ENCODE assay signal across 11 mouse cellular contexts in genomic region chr13:71960277-71960672, GRCm38 (mm10). TPM values are rescaled to one million over a fixed set of nuclear protein-coding genes. Genes with fewer than 3 reads are reported as not detected.
DNase-seq lines count a peak whose midpoint lies in the region; ATAC-seq and TF ChIP-seq lines count a peak whose summit lies in the region.
"Had no signal": no experiment of that assay in that cellular context is flagged by ENCODE, and none has a peak within 500 bp of the region (broad histone marks: within the 10 kb centered on the region; RNA-seq: fewer than 3 reads in every experiment).

No protein-coding gene starts in this region.

- TF ChIP-seq POLR2A in brain, embryonic 14.5 days (IDR thresholded peaks at IDR 0.05; ENCODE audit: borderline replicate concordance, extremely low read depth, insufficient read depth, insufficient read length, poor library complexity, severe bottlenecking) = no peak

- H3K4me3 ChIP-seq in heart, embryonic 12.5 days = peak overlapping the region; percentile 38
- peak overlapping the region; percentile 88 for H3K4me3 ChIP-seq in hindbrain, embryonic 11.5 days (ENCODE audit: low read depth, low read length)
- H3K4me3 ChIP-seq in midbrain, embryonic 11.5 days (ENCODE audit: low read depth, low read length) = peak overlapping the region; percentile 95

- peaks cover 56% of the 10 kb centered on the region for H3K27me3 ChIP-seq in heart, embryonic 12.5 days (replicated peaks)
- H3K27me3 ChIP-seq in hindbrain, embryonic 11.5 days (ENCODE audit: control insufficient read depth, insufficient read depth, low read length) = peaks cover 21% of the 10 kb centered on the region
- peaks cover 17% of the 10 kb centered on the region for H3K27me3 ChIP-seq in midbrain, embryonic 11.5 days (ENCODE audit: control insufficient read depth, insufficient read depth, low read length)

- H3K9ac ChIP-seq in heart, embryonic 12.5 days = peak overlapping the region; percentile 66
- H3K9ac ChIP-seq in hindbrain, embryonic 11.5 days (ENCODE audit: low read depth, low read length) = peak overlapping the region; percentile 62
- peak overlapping the region; percentile 98 for H3K9ac ChIP-seq in midbrain, embryonic 11.5 days (ENCODE audit: low read length)

- no peaks in the 10 kb centered on the region for H3K36me3 ChIP-seq in heart, embryonic 12.5 days
- H3K36me3 ChIP-seq in hindbrain, embryonic 11.5 days (ENCODE audit: control insufficient read depth, insufficient read depth, low read length) = no peaks in the 10 kb centered on the region
- H3K36me3 ChIP-seq in midbrain, embryonic 11.5 days (ENCODE audit: control insufficient read depth, insufficient read depth, low read length) = peaks cover 3% of the 10 kb centered on the region; the same call in 1 of the 2 replicates

- 6% methylated on average over 9 of the region's 9 CpGs for WGBS in heart, embryonic 12.5 days
- WGBS in hindbrain, embryonic 11.5 days = 3% methylated on average over 9 of the region's 9 CpGs
- WGBS in midbrain, embryonic 11.5 days = under 1% methylated on average over 9 of the region's 9 CpGs

- DNase-seq in heart, adult 8-10 months (ENCODE audit: low spot score) = no peak
- peak; percentile 43 for DNase-seq in brain, embryonic 14.5 days (ENCODE audit: low read depth)
- peak; percentile 66 for DNase-seq in hindbrain, embryonic 11.5 days (ENCODE audit: low spot score)
- peak; percentile 95 for DNase-seq in midbrain, embryonic 11.5 days (ENCODE audit: low spot score, missing footprints)
- no peak for DNase-seq in frontal cortex, postnatal 14 days (ENCODE audit: low spot score in 2 of 2)
- DNase-seq in spleen, postnatal 14 days (ENCODE audit: low spot score in 2 of 2) = no peak
- DNase-seq: thymus, adult 2 months had no signal

- H3K9me3 ChIP-seq in heart, embryonic 12.5 days (replicated peaks) = no peaks in the 10 kb centered on the region
- H3K9me3 ChIP-seq in hindbrain, embryonic 11.5 days (ENCODE audit: control insufficient read depth, low read length) = no peaks in the 10 kb centered on the region
- no peaks in the 10 kb centered on the region for H3K9me3 ChIP-seq in midbrain, embryonic 11.5 days (ENCODE audit: control insufficient read depth, low read length)

- ATAC-seq in heart, embryonic 12.5 days (ENCODE audit: insufficient number of reproducible peaks, low FRiP score) = no peak
- ATAC-seq in hindbrain, embryonic 11.5 days (ENCODE audit: low FRiP score) = no peak
- no peak for ATAC-seq in midbrain, embryonic 11.5 days (ENCODE audit: low FRiP score)
- ATAC-seq in inflammation-experienced regulatory T-cells, adult 6 months = no peak

- no peak for TF ChIP-seq CTCF in brain, embryonic 14.5 days (IDR thresholded peaks at IDR 0.05; ENCODE audit: borderline replicate concordance, extremely low read depth, insufficient read depth, insufficient read length)

- no peak overlapping the region for H3K27ac ChIP-seq in heart, embryonic 12.5 days (ENCODE audit: poor library complexity, severe bottlenecking)
- peak overlapping the region; percentile 78; the same call in 1 of the 2 replicates for H3K27ac ChIP-seq in hindbrain, embryonic 11.5 days (ENCODE audit: low read depth, low read length)
- H3K27ac ChIP-seq in midbrain, embryonic 11.5 days (ENCODE audit: low read depth, low read length) = peak overlapping the region; percentile 21; the same call in 1 of the 2 replicates
- H3K27ac ChIP-seq: macrophage had no signal

- H3K4me1 ChIP-seq in heart, embryonic 12.5 days (replicated peaks) = peaks cover 26% of the 10 kb centered on the region
- peaks cover 2% of the 10 kb centered on the region; the same call in 1 of the 2 replicates for H3K4me1 ChIP-seq in hindbrain, embryonic 11.5 days (replicated peaks; ENCODE audit: control insufficient read depth, insufficient read depth, low read length)
- H3K4me1 ChIP-seq in midbrain, embryonic 11.5 days (ENCODE audit: control insufficient read depth, insufficient read depth, low read length) = peaks cover 43% of the 10 kb centered on the region

- H3K4me2 ChIP-seq in heart, embryonic 12.5 days = peak overlapping the region; percentile 69
- peak overlapping the region; percentile 77 for H3K4me2 ChIP-seq in hindbrain, embryonic 11.5 days (replicated peaks; ENCODE audit: low read depth, low read length)
- peak overlapping the region; percentile 63 for H3K4me2 ChIP-seq in midbrain, embryonic 11.5 days

RNA-seq across cellular contexts. Expression of gene Irx1, which starts 3.2 kb away (rescaled TPM):
- polyA plus RNA-seq in heart, embryonic 12.5 days (2016; fragmentation: Nextera tagmentation; extraction: Ambion mirVana) = 2.7 and 3.1 TPM in 2 replicates
- total RNA-seq in heart, adult 8-10 months (2022) = 1 to 10 TPM; 6.4 to 9.3 (median 8.3) TPM
- polyA plus RNA-seq in brain, embryonic 14.5 days (2012; rRNA removed) = 57.2 and 102 TPM in 2 replicates
- 6.7 and 7.1 TPM in 2 replicates for polyA plus RNA-seq in hindbrain, embryonic 11.5 days (2014; fragmentation: Nextera tagmentation; extraction: Ambion mirVana)
- polyA plus RNA-seq in midbrain, embryonic 11.5 days (2014; fragmentation: Nextera tagmentation; extraction: Ambion mirVana) = 6.5 and 6.7 TPM in 2 replicates
- polyA plus RNA-seq in inflammation-experienced regulatory T-cells, adult 6 months (2017; shearing (Covaris generic)) = not detected
- polyA plus RNA-seq: large intestine, adult 2 months; macrophage had no signal

Comparison
In these comparisons a context has a peak if more than half of its experiments do, and no peak if none do; other contexts are left out.
1. H3K4me3 ChIP-seq: peak in every context shown above with its lines; median percentile 95 in midbrain, embryonic 11.5 days; 88 in hindbrain, embryonic 11.5 days; 38 in heart, embryonic 12.5 days.
2. DNase-seq: peak in brain, embryonic 14.5 days (single experiment), hindbrain, embryonic 11.5 days (single experiment) and midbrain, embryonic 11.5 days (single experiment); none in heart, adult 8-10 months (single experiment), frontal cortex, postnatal 14 days (0 of 2) and spleen, postnatal 14 days (0 of 2).
3. Peak in every context shown above with its lines, with median percentiles within 50 percentile points of each other: H3K4me2 ChIP-seq and H3K9ac ChIP-seq.